Mouse (Mus musculus): ENCODE results near the gene Limch1. TPM values are rescaled to one million over a fixed set of nuclear protein-coding genes. Genes with fewer than 3 reads are reported as not detected.
A peak's percentile ranks its signal among the peaks of the same experiment; 100 is the strongest.

Limch1 gene
- polyA plus RNA-seq, 1 experiment from 2014 or later: 81.0 TPM

- H3K4me1 ChIP-seq (replicated peaks; ENCODE audit: control insufficient read depth, insufficient read depth, low read length): peaks cover 7% of the 10 kb centered on the region
- no peak overlapping the region for H3K9ac ChIP-seq (replicated peaks; ENCODE audit: low read depth, low read length)
- WGBS: under 1% methylated on average over 41 of the region's 41 CpGs
- no peak for ATAC-seq
- H3K4me2 ChIP-seq (ENCODE audit: low read length): no peak overlapping the region
- no peak overlapping the region for H3K27ac ChIP-seq (ENCODE audit: low read length)
- H3K27me3 ChIP-seq (replicated peaks; ENCODE audit: control insufficient read depth, insufficient read depth, low read length): peaks cover 67% of the 10 kb centered on the region
- no peaks in the 10 kb centered on the region for H3K36me3 ChIP-seq (ENCODE audit: control insufficient read depth, insufficient read depth)
- H3K9me3 ChIP-seq (ENCODE audit: control insufficient read depth, low read length): no peaks in the 10 kb centered on the region
- H3K4me3 ChIP-seq (replicated peaks; ENCODE audit: low read length): no peak overlapping the region
These were observed 351.8 kb downstream of the Limch1 start for GRCm38 (mm10) chr5:67097106-67098050.

- under 1% methylated on average over 23 of the region's 23 CpGs for WGBS
- Histone ChIP-seq H3K27ac (ENCODE audit: low read length) (no peak overlapping the region), H3K36me3 (ENCODE audit: control insufficient read depth, insufficient read depth) (no peaks in the 10 kb centered on the region), H3K4me1 (replicated peaks; ENCODE audit: control insufficient read depth, insufficient read depth, low read length) (peaks cover 7% of the 10 kb centered on the region), H3K4me2 (ENCODE audit: low read length) (no peak overlapping the region), H3K4me3 (replicated peaks; ENCODE audit: low read length) (no peak overlapping the region), H3K27me3 (replicated peaks; ENCODE audit: control insufficient read depth, insufficient read depth, low read length) (peaks cover 71% of the 10 kb centered on the region), H3K9me3 (ENCODE audit: control insufficient read depth, low read length) (no peaks in the 10 kb centered on the region), H3K9ac (replicated peaks; ENCODE audit: low read depth, low read length) (no peak overlapping the region)
- ATAC-seq: no peak
These were observed 352.6 kb downstream of the Limch1 start for GRCm38 (mm10) chr5:67098051-67098732.

- no peaks in the 10 kb centered on the region for H3K9me3 ChIP-seq (ENCODE audit: control insufficient read depth, low read length)
- H3K4me3 ChIP-seq (replicated peaks; ENCODE audit: low read length): no peak within 1 kb of the TSS
- no peak within 1 kb of the TSS for H3K27ac ChIP-seq (ENCODE audit: low read length)
- H3K4me1 ChIP-seq (replicated peaks; ENCODE audit: control insufficient read depth, insufficient read depth, low read length): peaks cover 7% of the 10 kb centered on the region
- no peaks in the 10 kb centered on the region for H3K36me3 ChIP-seq (ENCODE audit: control insufficient read depth, insufficient read depth)
- H3K4me2 ChIP-seq (ENCODE audit: low read length): no peak within 1 kb of the TSS
- WGBS: 1% methylated on average over 16 of the region's 16 CpGs
- no peak within 1 kb of the TSS for H3K9ac ChIP-seq (replicated peaks; ENCODE audit: low read depth, low read length)
- H3K27me3 ChIP-seq (replicated peaks; ENCODE audit: control insufficient read depth, insufficient read depth, low read length): peaks cover 70% of the 10 kb centered on the region
- ATAC-seq: no peak
These were observed 353.2 kb downstream of the Limch1 start, which contains the start of gene Phox2b for GRCm38 (mm10) chr5:67098733-67099323. Gene Phox2b, minus strand, starts transcription at chr5:67099301.

DNA sequence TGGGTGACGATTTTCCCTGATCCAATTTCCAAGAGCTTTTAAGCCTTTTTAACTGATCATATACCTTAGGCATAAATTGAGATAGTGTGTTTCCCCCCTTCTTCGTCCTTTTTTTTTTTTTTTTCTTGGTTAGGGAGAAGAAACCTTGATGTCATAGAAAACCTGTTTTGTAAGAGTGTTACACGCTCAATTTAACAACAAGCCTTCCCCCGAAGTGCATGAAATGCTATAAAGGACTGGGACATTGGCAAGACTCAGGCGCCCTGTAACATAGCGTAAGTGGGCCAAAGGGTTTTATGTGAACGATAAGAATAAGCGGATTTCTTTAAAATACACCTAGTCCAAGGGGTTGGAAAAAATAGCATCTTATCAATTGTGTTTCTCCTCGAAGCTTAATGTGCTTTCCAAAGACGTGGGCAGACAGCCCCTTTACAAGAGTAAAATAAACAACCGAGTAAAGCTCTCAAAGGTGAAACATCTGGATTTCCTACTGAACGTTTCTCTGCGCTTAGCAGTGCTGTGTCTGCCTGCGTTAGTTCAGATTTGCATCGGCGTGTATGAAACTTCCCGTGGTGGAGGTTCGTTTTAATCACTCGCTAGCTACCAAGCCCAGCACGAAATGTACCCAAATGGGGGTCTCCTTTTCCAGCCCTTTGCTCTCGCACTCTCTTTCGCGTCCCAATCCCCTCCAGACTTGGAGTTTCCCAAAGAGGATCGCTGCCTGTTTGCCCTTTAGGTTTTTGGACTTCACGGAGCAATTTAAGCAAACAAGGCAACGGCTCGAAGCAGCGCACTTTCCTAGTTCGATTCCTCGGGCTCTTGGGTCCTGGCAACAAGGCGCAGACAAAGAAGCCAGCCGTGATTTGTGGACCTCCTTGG lies 354.0 kb downstream of the Limch1 start:
- peaks cover 72% of the 10 kb centered on the region for H3K27me3 ChIP-seq (replicated peaks; ENCODE audit: control insufficient read depth, insufficient read depth, low read length)
- no peaks in the 10 kb centered on the region for H3K36me3 ChIP-seq (ENCODE audit: control insufficient read depth, insufficient read depth)
- H3K4me3 ChIP-seq (replicated peaks; ENCODE audit: low read length): no peak overlapping the region
- under 1% methylated on average over 32 of the region's 32 CpGs for whole genome bisulfite sequencing
- H3K4me2 ChIP-seq (ENCODE audit: low read length): no peak overlapping the region
- no peak overlapping the region for H3K9ac ChIP-seq (replicated peaks; ENCODE audit: low read depth, low read length)
- H3K27ac ChIP-seq (ENCODE audit: low read length): no peak overlapping the region
- no peaks in the 10 kb centered on the region for H3K9me3 ChIP-seq (ENCODE audit: control insufficient read depth, low read length)
- no peak for ATAC-seq
- peaks cover 7% of the 10 kb centered on the region for H3K4me1 ChIP-seq (replicated peaks; ENCODE audit: control insufficient read depth, insufficient read depth, low read length)

DNA sequence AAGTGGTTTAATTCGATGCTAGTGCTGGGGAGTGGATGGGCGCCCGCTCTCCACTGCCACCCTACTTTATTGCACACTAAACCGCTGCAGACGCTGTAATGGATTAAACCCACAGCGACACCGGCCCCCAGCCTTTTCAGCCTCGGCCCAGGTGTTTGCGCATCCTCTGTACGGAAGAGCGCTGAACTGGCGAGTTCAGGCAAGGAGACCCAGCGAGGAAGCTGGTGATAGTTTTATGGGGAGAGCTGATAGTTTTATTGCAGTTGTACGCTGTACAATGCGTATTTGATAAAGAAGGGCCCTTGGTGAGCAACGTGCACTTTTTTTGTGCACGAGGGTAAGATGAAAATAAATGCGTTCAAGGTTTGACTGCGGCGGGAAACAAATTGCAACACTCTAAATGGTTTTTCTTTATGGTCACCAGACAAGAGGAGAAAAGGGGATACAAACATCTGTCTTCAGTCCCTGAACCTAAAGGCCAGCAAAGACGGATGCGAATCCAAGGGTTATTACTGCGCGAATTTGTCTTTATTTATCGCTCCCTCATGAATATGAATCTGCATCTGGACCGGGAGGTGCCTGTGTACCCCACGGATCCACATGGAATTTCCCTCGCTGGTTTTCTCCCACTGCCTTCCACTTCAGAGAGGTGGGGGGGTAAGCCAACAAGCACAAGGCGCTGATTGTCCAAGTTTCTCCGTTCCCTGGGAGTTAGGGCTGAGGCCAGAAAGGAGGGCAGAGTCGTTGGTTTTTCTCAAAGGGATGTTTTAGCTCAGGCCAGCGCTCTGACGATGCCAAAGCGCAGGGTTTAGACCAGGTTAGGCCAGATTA lies 355.2 kb downstream of the Limch1 start:
- H3K9me3 ChIP-seq (ENCODE audit: control insufficient read depth, low read length): no peaks in the 10 kb centered on the region
- peaks cover 70% of the 10 kb centered on the region for H3K27me3 ChIP-seq (replicated peaks; ENCODE audit: control insufficient read depth, insufficient read depth, low read length)
- no peak for ATAC-seq
- peaks cover 7% of the 10 kb centered on the region for H3K4me1 ChIP-seq (replicated peaks; ENCODE audit: control insufficient read depth, insufficient read depth, low read length)
- no peak overlapping the region for H3K4me2 ChIP-seq (ENCODE audit: low read length)
- no peaks in the 10 kb centered on the region for H3K36me3 ChIP-seq (ENCODE audit: control insufficient read depth, insufficient read depth)
- no peak overlapping the region for H3K27ac ChIP-seq (ENCODE audit: low read length)
- H3K4me3 ChIP-seq (replicated peaks; ENCODE audit: low read length): no peak overlapping the region
- H3K9ac ChIP-seq (replicated peaks; ENCODE audit: low read depth, low read length): no peak overlapping the region
- 1% methylated on average over 34 of the region's 34 CpGs for WGBS

- Histone ChIP-seq H3K27me3 (replicated peaks; ENCODE audit: control insufficient read depth, insufficient read depth, low read length) (peaks cover 65% of the 10 kb centered on the region), H3K4me2 (ENCODE audit: low read length) (no peak overlapping the region), H3K9me3 (ENCODE audit: control insufficient read depth, low read length) (no peaks in the 10 kb centered on the region), H3K4me1 (replicated peaks; ENCODE audit: control insufficient read depth, insufficient read depth, low read length) (peaks cover 1% of the 10 kb centered on the region), H3K36me3 (ENCODE audit: control insufficient read depth, insufficient read depth) (no peaks in the 10 kb centered on the region), H3K27ac (ENCODE audit: low read length) (no peak overlapping the region), H3K9ac (replicated peaks; ENCODE audit: low read depth, low read length) (no peak overlapping the region), H3K4me3 (replicated peaks; ENCODE audit: low read length) (no peak overlapping the region)
- WGBS: 3% methylated on average over 9 of the region's 9 CpGs
- ATAC-seq: no peak
These were observed 355.8 kb downstream of the Limch1 start for GRCm38 (mm10) chr5:67101395-67101760.

DNA sequence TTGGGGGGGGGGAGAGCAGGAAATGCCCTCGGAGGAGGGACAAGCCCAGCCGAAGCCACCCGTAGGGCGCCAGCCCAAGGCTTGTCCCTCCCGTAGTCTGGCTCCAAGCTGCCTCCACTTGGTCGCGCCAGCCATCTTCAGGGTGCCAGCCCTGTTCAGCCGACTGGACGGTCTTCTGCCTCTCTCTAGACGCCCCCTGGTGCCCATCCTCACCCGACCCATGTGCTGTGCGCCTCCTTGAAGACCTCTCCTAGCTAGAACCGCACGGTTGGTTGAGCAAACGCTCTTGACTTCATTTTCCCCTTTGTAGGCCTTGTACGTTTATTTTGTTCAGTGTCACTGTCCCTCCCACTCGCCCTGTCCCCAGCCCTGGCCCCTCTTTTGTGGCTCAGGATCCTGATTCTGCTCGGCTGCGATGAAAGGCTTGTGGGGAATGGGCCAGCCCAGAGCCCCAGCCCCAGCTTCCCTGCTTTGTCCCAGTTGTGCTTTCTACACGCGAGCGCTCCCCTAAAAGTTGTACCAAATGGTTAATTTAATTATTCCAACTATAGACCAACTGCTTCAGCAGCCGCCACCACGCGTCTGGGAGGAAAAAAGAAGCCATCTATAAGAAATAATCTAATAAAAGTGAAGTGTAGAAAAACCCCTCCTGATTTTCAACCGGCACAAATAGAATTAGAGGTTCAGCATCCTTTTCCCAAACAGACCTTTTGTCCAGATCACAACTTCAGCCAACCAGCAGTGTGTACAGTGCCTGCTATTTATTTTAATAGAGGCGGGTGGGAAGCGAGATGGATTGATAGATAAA lies 356.4 kb downstream of the Limch1 start:
- 2% methylated on average over 28 of the region's 28 CpGs for WGBS
- Histone ChIP-seq H3K9ac (replicated peaks; ENCODE audit: low read depth, low read length) (no peak overlapping the region), H3K4me3 (replicated peaks; ENCODE audit: low read length) (no peak overlapping the region), H3K27me3 (replicated peaks; ENCODE audit: control insufficient read depth, insufficient read depth, low read length) (peaks cover 64% of the 10 kb centered on the region), H3K4me2 (ENCODE audit: low read length) (no peak overlapping the region), H3K9me3 (ENCODE audit: control insufficient read depth, low read length) (no peaks in the 10 kb centered on the region), H3K36me3 (ENCODE audit: control insufficient read depth, insufficient read depth) (no peaks in the 10 kb centered on the region), H3K27ac (ENCODE audit: low read length) (no peak overlapping the region), H3K4me1 (replicated peaks; ENCODE audit: control insufficient read depth, insufficient read depth, low read length) (no peaks in the 10 kb centered on the region)
- ATAC-seq: peak; percentile 68

DNA sequence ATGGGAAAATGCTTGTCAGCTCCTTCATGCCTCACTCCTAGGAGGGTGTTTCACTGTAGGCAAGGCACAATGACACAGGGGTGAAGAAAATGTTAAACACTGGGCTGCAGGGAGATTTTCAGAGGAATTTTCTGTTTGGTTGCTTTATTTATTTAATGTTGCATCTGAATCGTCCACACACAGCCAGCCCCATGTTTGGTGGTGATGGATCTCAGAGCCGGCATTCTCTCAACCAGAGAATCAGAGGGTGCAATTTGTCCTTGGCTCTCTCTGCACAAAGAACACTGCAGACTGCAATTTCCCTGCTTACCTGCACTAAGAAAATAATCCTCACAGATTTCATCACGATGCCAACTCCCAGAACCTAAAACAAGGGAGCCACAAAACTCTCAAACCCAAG lies 357.4 kb downstream of the Limch1 start:
- H3K4me3 ChIP-seq (replicated peaks; ENCODE audit: low read length): no peak overlapping the region
- H3K9me3 ChIP-seq (ENCODE audit: control insufficient read depth, low read length): no peaks in the 10 kb centered on the region
- no peak overlapping the region for H3K4me2 ChIP-seq (ENCODE audit: low read length)
- H3K4me1 ChIP-seq (replicated peaks; ENCODE audit: control insufficient read depth, insufficient read depth, low read length): no peaks in the 10 kb centered on the region
- 7% methylated on average over 3 of the region's 3 CpGs for WGBS
- H3K36me3 ChIP-seq (ENCODE audit: control insufficient read depth, insufficient read depth): no peaks in the 10 kb centered on the region
- H3K9ac ChIP-seq (replicated peaks; ENCODE audit: low read depth, low read length): no peak overlapping the region
- no peak overlapping the region for H3K27ac ChIP-seq (ENCODE audit: low read length)
- H3K27me3 ChIP-seq (replicated peaks; ENCODE audit: control insufficient read depth, insufficient read depth, low read length): peaks cover 56% of the 10 kb centered on the region
- no peak for ATAC-seq

All from forebrain, embryonic 16.5 days (tissue).